Mouse (Mus musculus): ENCODE measurements around the gene Zfp683.

Zfp683 gene

GRCm38 (mm10) chr4:134092382-134093288, 39.0 kb downstream of the Zfp683 start:
- no peak for DNase-seq (ENCODE audit: low spot score)

GRCm38 (mm10) chr4:134094004-134094564, 40.4 kb downstream of the Zfp683 start:
- no peak for DNase-seq (ENCODE audit: low spot score)

- no peak for DNase-seq (ENCODE audit: low spot score)
Observed at GRCm38 (mm10) chr4:134094923-134095547, 41.4 kb downstream of the Zfp683 start, which contains the start of gene Cd52. Gene Cd52 (minus strand): TSS chr4:134095082.

GRCm38 (mm10) chr4:134096120-134096519, 42.5 kb downstream of the Zfp683 start:
- DNase-seq (ENCODE audit: low spot score), result no peak

GRCm38 (mm10) chr4:134097015-134097608, 43.5 kb downstream of the Zfp683 start:
- no peak for DNase-seq (ENCODE audit: low spot score)

GRCm38 (mm10) chr4:134098628-134099027, 45.0 kb downstream of the Zfp683 start:
- DNase-seq (ENCODE audit: low spot score), result no peak

GRCm38 (mm10) chr4:134100245-134100644, 46.6 kb downstream of the Zfp683 start:
- no peak for DNase-seq (ENCODE audit: low spot score)

GRCm38 (mm10) chr4:134101979-134102741, 48.5 kb downstream of the Zfp683 start, which contains the start of gene Ubxn11:
Gene Ubxn11 (plus strand): TSS chr4:134102570.
- peak; percentile 93 for DNase-seq (ENCODE audit: low spot score)

- no peak for DNase-seq (ENCODE audit: low spot score)
Observed at GRCm38 (mm10) chr4:134102742-134103119, 49.1 kb downstream of the Zfp683 start.

GRCm38 (mm10) chr4:134106105-134106504, 52.5 kb downstream of the Zfp683 start:
- no peak for DNase-seq (ENCODE audit: low spot score)

- no peak for DNase-seq (ENCODE audit: low spot score)
Observed at GRCm38 (mm10) chr4:134107730-134108129, 54.1 kb downstream of the Zfp683 start.

GRCm38 (mm10) chr4:134108196-134108595, 54.6 kb downstream of the Zfp683 start:
- no peak for DNase-seq (ENCODE audit: low spot score)

Measured in testis, postnatal 14 days (tissue).